Mouse (Mus musculus): ENCODE results near the gene Cygb.
"Not testable (repeated sequence)": the region's sequence is repeated elsewhere in the genome, so short reads cannot be mapped to it uniquely, and the experiment has no call there.

The Cygb gene

DNA sequence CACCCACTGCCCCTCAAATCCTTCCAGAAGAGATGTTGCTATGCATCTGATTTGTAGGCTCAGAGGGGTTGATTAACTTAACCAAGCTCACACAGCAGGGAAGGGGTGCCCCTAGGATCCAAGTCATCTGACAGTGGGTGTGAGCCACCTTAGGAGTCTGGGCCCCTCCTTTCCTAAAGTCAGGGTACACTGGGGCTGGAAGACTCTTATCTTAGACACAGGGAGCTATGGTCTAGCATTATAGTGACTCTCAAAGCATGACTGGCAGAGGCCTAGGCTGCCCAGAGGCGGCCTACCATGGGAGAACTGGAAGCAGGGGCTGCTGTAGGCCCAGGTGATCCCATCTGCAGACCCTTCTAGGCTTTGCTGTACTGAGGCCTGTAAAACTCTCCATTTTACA lies 41.6 kb downstream of the Cygb start:
- no peak for DNase-seq

DNA sequence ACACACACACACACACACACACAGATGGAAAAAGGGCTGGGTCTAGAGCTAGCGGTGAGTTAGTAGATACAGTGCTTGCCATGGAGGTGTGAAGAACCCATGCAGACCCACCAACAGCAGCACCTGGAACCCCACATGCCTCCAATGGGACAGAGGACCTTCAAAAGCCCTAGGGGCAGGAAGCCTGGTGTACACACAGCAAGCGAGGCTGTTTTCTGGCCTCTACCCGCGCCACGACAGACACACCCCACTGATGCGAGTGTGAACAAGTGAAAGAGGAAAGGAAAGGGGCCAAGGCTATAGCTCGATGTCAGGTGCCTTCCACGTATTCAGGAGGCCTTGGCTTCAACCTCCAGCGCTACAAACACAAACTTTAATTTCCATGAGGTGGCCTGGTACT lies 42.2 kb downstream of the Cygb start:
- DNase-seq: no peak

- not testable (repeated sequence) for DNase-seq
Observed at GRCm38 (mm10) chr11:116611168-116611567, 42.9 kb downstream of the Cygb start.

GRCm38 (mm10) chr11:116609965-116610630 lies 44.0 kb downstream of the Cygb start:
- peak; percentile 92 for DNase-seq

DNA sequence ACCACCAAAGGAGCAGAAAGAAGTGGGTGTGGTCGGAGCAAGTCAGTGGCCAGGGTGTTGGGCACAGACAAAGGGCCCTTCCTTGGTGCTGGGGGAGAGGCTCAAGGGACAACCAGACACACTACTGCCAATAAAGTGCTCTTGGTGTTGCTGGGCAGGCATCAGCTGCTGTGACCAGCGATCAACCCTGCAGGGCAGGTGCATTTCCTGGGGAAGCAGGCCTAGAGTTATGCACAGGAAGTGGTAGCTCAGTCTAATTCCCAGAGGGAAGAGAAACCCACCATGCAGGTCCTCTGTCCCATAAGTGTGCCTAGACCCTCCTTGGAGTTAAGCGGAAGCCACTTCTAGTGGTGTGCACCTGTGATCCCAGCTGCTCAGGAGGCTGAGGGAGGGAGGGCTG lies 46.4 kb downstream of the Cygb start:
- no peak for DNase-seq

GRCm38 (mm10) chr11:116604097-116604496 lies 50.0 kb downstream of the Cygb start:
- DNase-seq: no peak

DNA sequence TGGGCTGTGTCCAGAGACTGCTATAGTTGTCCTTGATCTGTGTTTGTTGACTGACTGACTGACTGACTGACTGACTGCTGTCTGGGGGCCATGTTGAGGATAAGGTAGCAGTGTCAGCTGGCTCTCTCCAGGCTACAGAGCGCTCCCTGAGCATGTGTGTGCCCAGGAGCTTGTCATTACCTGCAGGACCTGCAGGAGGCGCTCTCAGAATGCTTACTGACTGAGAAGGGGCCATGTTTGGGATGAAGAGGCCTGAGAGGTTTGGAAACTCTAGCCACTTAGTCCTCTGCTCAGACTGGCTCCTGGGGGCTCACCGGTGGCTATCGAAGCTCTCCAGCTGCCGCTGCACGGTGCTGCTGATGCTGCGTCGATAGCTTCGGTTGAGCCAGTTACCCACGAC lies 50.8 kb downstream of the Cygb start:
- DNase-seq: no peak

DNA sequence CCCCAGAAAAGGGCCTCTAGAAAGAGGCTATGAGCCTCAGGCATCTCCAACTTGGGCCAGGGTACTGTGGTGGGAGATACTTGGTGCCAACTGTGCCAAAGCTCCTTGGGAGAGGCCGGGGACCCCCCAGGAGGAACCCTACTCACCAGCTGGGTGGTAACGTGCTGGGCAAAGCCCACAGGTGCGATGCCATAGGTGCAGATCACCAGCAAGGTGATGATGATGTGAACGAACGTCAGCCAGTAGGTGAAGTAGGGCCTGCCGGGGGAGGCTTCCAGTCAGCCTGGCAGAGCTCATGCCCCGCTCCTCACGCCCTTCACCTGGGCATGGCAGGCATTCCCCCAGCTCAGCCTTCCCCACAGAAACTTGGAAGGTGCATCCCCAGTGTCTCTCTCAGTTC lies 52.1 kb downstream of the Cygb start:
- no peak for DNase-seq

DNA sequence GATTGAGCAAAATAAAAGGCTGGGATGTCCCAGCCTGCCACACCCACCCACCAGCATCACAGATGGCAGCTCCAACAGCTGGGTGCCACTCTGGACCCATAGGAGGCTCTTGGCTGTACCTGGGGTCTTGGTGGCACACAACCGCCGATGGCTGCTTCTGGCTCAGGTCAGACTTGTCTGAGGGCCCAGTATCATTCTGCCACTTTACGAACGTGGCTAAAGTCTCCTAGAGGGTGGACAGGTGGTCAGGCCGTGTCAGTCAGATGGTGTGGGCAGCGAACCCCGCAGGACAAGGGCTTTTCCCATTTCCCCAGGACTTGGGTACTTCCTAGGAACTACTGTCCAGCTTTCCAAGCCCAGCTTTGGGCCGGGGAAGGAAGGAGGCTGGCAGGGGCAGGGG lies 52.9 kb downstream of the Cygb start:
- DNase-seq: no peak

- no peak for DNase-seq
Observed at GRCm38 (mm10) chr11:116599230-116599629, 54.9 kb downstream of the Cygb start.

DNA sequence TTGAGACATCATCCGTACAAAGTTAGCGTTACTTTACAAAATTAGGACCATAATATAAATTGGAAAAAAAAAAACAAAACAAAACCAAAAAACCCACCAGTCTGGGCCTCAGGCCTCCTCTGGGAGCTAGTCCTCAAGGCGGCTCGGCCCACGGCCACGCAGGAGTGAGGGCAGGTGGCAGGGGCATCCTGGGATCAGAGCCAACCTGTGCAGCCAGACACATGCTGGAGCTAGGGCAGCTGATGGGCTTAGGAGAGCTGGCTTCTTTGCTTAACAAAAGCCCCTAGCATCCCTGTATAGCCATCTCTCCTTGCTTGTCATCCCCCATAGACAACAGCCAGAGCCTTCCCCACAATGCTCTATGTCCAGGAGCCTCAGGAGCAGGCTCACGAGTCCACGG lies 55.9 kb downstream of the Cygb start:
- DNase-seq: no peak

GRCm38 (mm10) chr11:116596766-116597165 lies 57.3 kb downstream of the Cygb start:
- no peak for DNase-seq
